Mouse (Mus musculus): Measurements from ENCODE around the gene Gm10715.
"Not testable (repeated sequence)": the region's sequence is repeated elsewhere in the genome, so short reads cannot be mapped to it uniquely, and the experiment has no call there.

DNA sequence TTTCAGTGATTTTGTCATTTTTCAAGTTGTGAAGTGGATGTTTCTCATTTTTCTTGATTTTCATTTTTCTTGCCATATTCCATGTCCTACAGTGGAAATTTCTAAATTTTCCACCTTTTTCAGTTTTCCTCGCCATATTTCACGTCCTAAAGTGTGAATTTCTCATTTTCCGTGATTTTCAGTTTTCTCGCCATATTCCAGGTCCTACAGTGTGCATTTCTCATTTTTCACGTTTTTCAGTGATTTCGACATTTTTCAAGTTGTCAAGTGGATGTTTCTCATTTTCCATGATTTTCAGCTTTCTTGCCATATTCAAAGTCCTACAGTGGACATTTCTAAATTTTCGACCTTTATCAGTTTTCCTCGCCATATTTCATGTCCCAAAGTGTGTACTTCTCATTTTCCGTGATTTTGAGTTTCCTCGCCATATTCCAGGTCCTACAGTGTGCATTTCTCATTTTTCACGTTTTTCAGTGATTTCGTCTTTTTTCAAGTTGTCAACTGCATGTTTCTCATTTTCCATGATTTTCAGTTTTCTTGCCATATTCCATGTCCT, 11.7 kb upstream of the Gm10715 start, which contains the start of gene Gm10717:
- not testable (repeated sequence) for TF ChIP-seq MAFK (IDR thresholded peaks at IDR 0.05; ENCODE audit: insufficient read depth, low read depth, low read length); ZNF384 (IDR thresholded peaks at IDR 0.05; ENCODE audit: low read depth, low read length)

Data from ES-E14 (cell line).